Mouse (Mus musculus) bone marrow macrophage, adult 2 months (primary cell): ENCODE results near the gene Zfp865.

Experiments used
- CTCF ChIP-seq: IDR thresholded peaks from 2 replicates; pipeline ENCODE4 v1.5.1; 2012; ENCODE audit warnings: low read depth, mild to moderate bottlenecking, low read length, moderate library complexity
- POLR2A ChIP-seq: IDR thresholded peaks from 2 replicates; pipeline ENCODE4 v1.6.1; 2012; ENCODE audit warnings: mild to moderate bottlenecking, low read depth, low read length, borderline replicate concordance

GRCm38 (mm10) chr7:5083325-5084105 lies 63.3 kb downstream of the Zfp865 start:
- TF ChIP-seq CTCF (no peak), POLR2A (no peak)
